In the genomic region with DNA sequence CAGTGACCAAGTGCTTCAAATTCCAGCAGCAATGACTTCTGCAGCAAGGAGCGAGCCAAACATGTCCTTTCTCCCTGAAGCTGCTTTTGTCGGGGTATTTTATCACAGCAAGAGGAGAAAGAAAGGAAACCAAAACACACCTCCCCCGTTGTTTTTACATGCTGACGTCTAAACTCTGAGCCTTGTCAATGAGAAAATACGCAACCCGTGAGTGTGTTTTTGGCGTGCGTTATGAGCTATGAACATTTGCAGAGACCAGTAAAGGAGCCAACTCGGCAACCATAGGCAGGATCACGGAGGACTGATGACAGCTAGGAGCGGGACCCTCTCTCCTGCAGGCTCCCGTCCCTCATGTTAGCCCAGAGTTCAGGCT, we compare ENCODE assay signal across 8 mouse cellular contexts. TPM values are rescaled to one million over a fixed set of nuclear protein-coding genes. Genes with fewer than 3 reads are reported as not detected.
DNase-seq lines count a peak whose midpoint lies in the region; ATAC-seq lines count a peak whose summit lies in the region.

No protein-coding gene starts in this region.

- peak overlapping the region; percentile 94 for H3K4me3 ChIP-seq in heart, embryonic 16.5 days (ENCODE audit: low read length)
- H3K4me3 ChIP-seq in hindbrain, embryonic 11.5 days (ENCODE audit: low read depth, low read length): peak overlapping the region; percentile 74
- H3K4me3 ChIP-seq in midbrain, embryonic 13.5 days (replicated peaks): peak overlapping the region; percentile 75

- H3K27me3 ChIP-seq in heart, embryonic 16.5 days (ENCODE audit: control insufficient read depth, insufficient read depth, low read length): no peaks in the 10 kb centered on the region
- H3K27me3 ChIP-seq in hindbrain, embryonic 11.5 days (ENCODE audit: control insufficient read depth, insufficient read depth, low read length): no peaks in the 10 kb centered on the region
- H3K27me3 ChIP-seq in midbrain, embryonic 13.5 days: no peaks in the 10 kb centered on the region

- peak overlapping the region; percentile 82 for H3K9ac ChIP-seq in heart, embryonic 16.5 days (ENCODE audit: low read length)
- peak overlapping the region; percentile 71 for H3K9ac ChIP-seq in hindbrain, embryonic 11.5 days (ENCODE audit: low read depth, low read length)
- H3K9ac ChIP-seq in midbrain, embryonic 13.5 days (replicated peaks): peak overlapping the region; percentile 70

- no peak for DNase-seq in heart, adult 18-20 months
- peak; percentile 45 for DNase-seq in MEL-GATA-1-ER (ENCODE audit: extremely low read depth, low read depth)
- no peak for DNase-seq in hindbrain, embryonic 11.5 days (ENCODE audit: low spot score)
- DNase-seq in thymus, postnatal 0 days (ENCODE audit: low spot score): no peak
- no peak for DNase-seq in cerebellum, adult 9-11 months

- no peak for ATAC-seq in heart, embryonic 16.5 days (replicated peaks; ENCODE audit: extremely low read depth, insufficient read depth, low FRiP score)
- no peak for ATAC-seq in hindbrain, embryonic 11.5 days (ENCODE audit: low FRiP score)
- no peak for ATAC-seq in midbrain, embryonic 13.5 days
- ATAC-seq in granulocyte monocyte progenitor cell, adult 5-6 weeks (replicated peaks; ENCODE audit: poor library complexity, severe bottlenecking): no peak

- peak overlapping the region; percentile 97 for H3K4me2 ChIP-seq in heart, embryonic 16.5 days (ENCODE audit: low read depth, low read length)
- H3K4me2 ChIP-seq in hindbrain, embryonic 11.5 days (replicated peaks; ENCODE audit: low read depth, low read length): peak overlapping the region; percentile 88
- peak overlapping the region; percentile 81 for H3K4me2 ChIP-seq in midbrain, embryonic 13.5 days (replicated peaks)

- H3K36me3 ChIP-seq in heart, embryonic 16.5 days (ENCODE audit: control insufficient read depth, insufficient read depth): no peaks in the 10 kb centered on the region
- no peaks in the 10 kb centered on the region for H3K36me3 ChIP-seq in hindbrain, embryonic 11.5 days (ENCODE audit: control insufficient read depth, insufficient read depth, low read length)
- no peaks in the 10 kb centered on the region for H3K36me3 ChIP-seq in midbrain, embryonic 13.5 days

- H3K9me3 ChIP-seq in heart, embryonic 16.5 days (replicated peaks; ENCODE audit: control insufficient read depth, low read length): no peaks in the 10 kb centered on the region
- H3K9me3 ChIP-seq in hindbrain, embryonic 11.5 days (ENCODE audit: control insufficient read depth, low read length): no peaks in the 10 kb centered on the region
- no peaks in the 10 kb centered on the region for H3K9me3 ChIP-seq in midbrain, embryonic 13.5 days

- H3K4me1 ChIP-seq in heart, embryonic 16.5 days (ENCODE audit: control insufficient read depth, insufficient read depth, low read length): peaks cover 7% of the 10 kb centered on the region
- H3K4me1 ChIP-seq in hindbrain, embryonic 11.5 days (replicated peaks; ENCODE audit: control insufficient read depth, insufficient read depth, low read length): 0 out of 2 replicates have a peak, but pooled peaks cover 2% of the 10 kb centered on the region
- peaks cover 8% of the 10 kb centered on the region for H3K4me1 ChIP-seq in midbrain, embryonic 13.5 days (replicated peaks)

- peak overlapping the region; percentile 56 for H3K27ac ChIP-seq in heart, embryonic 16.5 days (ENCODE audit: low read length)
- 0 out of 2 replicates have a peak overlapping the region, but pooled peaks have one; percentile 80 for H3K27ac ChIP-seq in hindbrain, embryonic 11.5 days (ENCODE audit: low read depth, low read length)
- H3K27ac ChIP-seq in midbrain, embryonic 13.5 days: no peak overlapping the region; the same call in 1 of the 2 replicates

- WGBS in heart, embryonic 16.5 days: 3% methylated on average over 12 of the region's 12 CpGs
- WGBS in hindbrain, embryonic 11.5 days: 8% methylated on average over 12 of the region's 12 CpGs
- 10% methylated on average over 12 of the region's 12 CpGs for WGBS in midbrain, embryonic 13.5 days

RNA-seq across cellular contexts. Expression of gene Cenpm, which starts 0.8 kb away (rescaled TPM):
- 50.8 and 57.2 TPM in 2 replicates for polyA plus RNA-seq in heart, embryonic 16.5 days (2015; fragmentation: Nextera tagmentation; extraction: Ambion mirVana)
- under 1 TPM; 0.42 to 0.46 TPM for total RNA-seq in heart, adult 18-20 months (2021)
- 76.2 and 78.1 TPM in 2 replicates for polyA plus RNA-seq in hindbrain, embryonic 11.5 days (2014; fragmentation: Nextera tagmentation; extraction: Ambion mirVana)
- 28.6 and 30.4 TPM in 2 replicates for polyA plus RNA-seq in midbrain, embryonic 13.5 days (2015; fragmentation: Nextera tagmentation; extraction: Ambion mirVana)
- total RNA-seq in granulocyte monocyte progenitor cell, adult 5-6 weeks (2014; fragmentation: Nextera tagmentation): 15.1 and 39.8 TPM in 2 replicates
- total RNA-seq in granulocyte monocyte progenitor cell, adult 5-6 weeks (2017): 21.9 and 22.0 TPM in 2 replicates
- 59.3 and 61.5 TPM in 2 replicates for polyA plus RNA-seq in thymus, postnatal 0 days (2015; fragmentation: Nextera tagmentation; extraction: Ambion mirVana)

RNA-seq across cellular contexts. Expression of gene 1500009C09Rik, which starts 8.5 kb away (rescaled TPM):
- polyA plus RNA-seq in heart, embryonic 16.5 days (2015; fragmentation: Nextera tagmentation; extraction: Ambion mirVana): not detected in 2 replicates
- not detected for total RNA-seq in heart, adult 18-20 months (2021)
- polyA plus RNA-seq in hindbrain, embryonic 11.5 days (2014; fragmentation: Nextera tagmentation; extraction: Ambion mirVana): 0.86 and 1.6 TPM in 2 replicates
- polyA plus RNA-seq in midbrain, embryonic 13.5 days (2015; fragmentation: Nextera tagmentation; extraction: Ambion mirVana): 9.6 and 9.7 TPM in 2 replicates
- total RNA-seq in granulocyte monocyte progenitor cell, adult 5-6 weeks (2014; fragmentation: Nextera tagmentation): not detected in 2 replicates
- total RNA-seq in granulocyte monocyte progenitor cell, adult 5-6 weeks (2017): not detected in 2 replicates
- polyA plus RNA-seq in thymus, postnatal 0 days (2015; fragmentation: Nextera tagmentation; extraction: Ambion mirVana): not detected in 2 replicates

RNA-seq across cellular contexts. Expression of gene Tnfrsf13c, which starts 19.6 kb away (rescaled TPM):
- 0.18 TPM in 1 of 2 replicates, not detected in the other for polyA plus RNA-seq in heart, embryonic 16.5 days (2015; fragmentation: Nextera tagmentation; extraction: Ambion mirVana)
- 1 to 10 TPM in 1 of 2 experiments, under 1 TPM in 1; 0.35 to 2.2 TPM for total RNA-seq in heart, adult 18-20 months (2021)
- 0.35 and 0.62 TPM in 2 replicates for polyA plus RNA-seq in hindbrain, embryonic 11.5 days (2014; fragmentation: Nextera tagmentation; extraction: Ambion mirVana)
- not detected in 2 replicates for polyA plus RNA-seq in midbrain, embryonic 13.5 days (2015; fragmentation: Nextera tagmentation; extraction: Ambion mirVana)
- 0.49 TPM in 1 of 2 replicates, not detected in the other for total RNA-seq in granulocyte monocyte progenitor cell, adult 5-6 weeks (2014; fragmentation: Nextera tagmentation)
- 0.46 TPM in 1 of 2 replicates, not detected in the other for total RNA-seq in granulocyte monocyte progenitor cell, adult 5-6 weeks (2017)
- 0.22 and 0.49 TPM in 2 replicates for polyA plus RNA-seq in thymus, postnatal 0 days (2015; fragmentation: Nextera tagmentation; extraction: Ambion mirVana)

RNA-seq across cellular contexts. Expression of gene Sept3, which starts 31.0 kb away (rescaled TPM):
- polyA plus RNA-seq in heart, embryonic 16.5 days (2015; fragmentation: Nextera tagmentation; extraction: Ambion mirVana): 3.9 and 4.1 TPM in 2 replicates
- total RNA-seq in heart, adult 18-20 months (2021): 1 to 10 TPM in 1 of 2 experiments, under 1 TPM in 1; 0.62 to 1.1 TPM
- polyA plus RNA-seq in hindbrain, embryonic 11.5 days (2014; fragmentation: Nextera tagmentation; extraction: Ambion mirVana): 146 and 150 TPM in 2 replicates
- 341 and 349 TPM in 2 replicates for polyA plus RNA-seq in midbrain, embryonic 13.5 days (2015; fragmentation: Nextera tagmentation; extraction: Ambion mirVana)
- 0.28 and 1.1 TPM in 2 replicates for total RNA-seq in granulocyte monocyte progenitor cell, adult 5-6 weeks (2014; fragmentation: Nextera tagmentation)
- 0.13 and 0.67 TPM in 2 replicates for total RNA-seq in granulocyte monocyte progenitor cell, adult 5-6 weeks (2017)
- polyA plus RNA-seq in thymus, postnatal 0 days (2015; fragmentation: Nextera tagmentation; extraction: Ambion mirVana): 0.90 and 1.1 TPM in 2 replicates

RNA-seq across cellular contexts. Expression of gene Shisa8, which starts 31.1 kb away (rescaled TPM):
- 0.15 and 0.32 TPM in 2 replicates for polyA plus RNA-seq in heart, embryonic 16.5 days (2015; fragmentation: Nextera tagmentation; extraction: Ambion mirVana)
- under 1 TPM in 1 of 2 experiments, not detected in 1; 0.21 TPM for total RNA-seq in heart, adult 18-20 months (2021)
- 1.0 and 1.9 TPM in 2 replicates for polyA plus RNA-seq in hindbrain, embryonic 11.5 days (2014; fragmentation: Nextera tagmentation; extraction: Ambion mirVana)
- 0.50 and 0.70 TPM in 2 replicates for polyA plus RNA-seq in midbrain, embryonic 13.5 days (2015; fragmentation: Nextera tagmentation; extraction: Ambion mirVana)
- not detected in 2 replicates for total RNA-seq in granulocyte monocyte progenitor cell, adult 5-6 weeks (2014; fragmentation: Nextera tagmentation)
- total RNA-seq in granulocyte monocyte progenitor cell, adult 5-6 weeks (2017): not detected in 2 replicates
- polyA plus RNA-seq in thymus, postnatal 0 days (2015; fragmentation: Nextera tagmentation; extraction: Ambion mirVana): 0.15 and 0.26 TPM in 2 replicates
